Mouse (Mus musculus): ENCODE measurements around the gene Lsm7.
A peak's percentile ranks its signal among the peaks of the same experiment; 100 is the strongest.

Gene Lsm7

DNA sequence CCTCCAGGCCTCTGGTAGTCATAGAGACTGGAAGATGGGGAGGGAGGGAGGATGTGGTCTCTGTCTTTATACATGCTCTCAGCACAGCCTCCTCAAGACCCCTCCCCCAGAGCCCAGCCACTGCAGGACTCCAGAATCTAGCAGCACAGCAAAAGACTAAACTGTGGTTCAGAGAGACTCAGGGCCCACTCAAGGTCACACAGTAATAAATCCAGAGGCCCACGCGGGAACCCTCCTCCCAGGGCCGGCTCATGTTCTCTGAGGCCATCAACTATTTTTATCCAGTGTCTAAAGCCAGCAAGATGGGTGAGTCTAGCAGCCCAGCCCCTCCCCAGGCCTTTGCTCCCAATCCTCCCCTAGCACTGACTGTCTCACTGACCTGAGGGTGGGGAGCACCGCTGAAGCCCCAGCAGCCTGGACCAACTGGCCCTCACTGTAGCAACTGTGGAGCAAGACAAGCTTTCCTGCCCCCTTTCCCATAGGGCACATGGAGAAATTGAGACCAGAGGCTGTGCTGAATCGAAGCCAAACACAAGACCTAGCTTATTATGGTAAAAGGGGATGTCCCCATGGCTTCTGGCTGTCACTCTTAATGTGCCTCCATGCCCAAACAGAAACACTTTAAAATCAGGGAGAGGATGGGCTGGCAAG is 42.5 kb downstream of the Lsm7 start:
- peak; percentile 56 for DNase-seq (ENCODE audit: low spot score)

DNA sequence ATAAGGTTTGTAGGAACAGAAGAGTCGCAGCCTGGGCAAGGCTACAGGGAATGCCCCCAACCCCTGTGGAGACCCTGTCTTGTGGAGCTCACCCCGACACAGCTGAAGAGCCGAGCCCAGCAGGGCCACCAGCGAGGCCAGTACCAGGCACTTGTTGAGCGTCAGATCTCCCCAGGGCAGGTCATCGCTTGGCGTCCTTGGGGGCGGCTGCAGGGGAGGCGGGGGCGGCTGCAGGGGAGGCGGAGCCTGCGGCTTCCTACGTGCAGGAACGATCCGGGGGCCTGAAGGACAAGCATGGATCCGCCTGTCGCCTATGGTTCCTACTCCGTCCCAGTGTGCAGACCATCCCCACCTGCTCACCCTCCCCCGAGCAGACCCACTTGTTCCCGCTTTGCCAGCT is 44.9 kb downstream of the Lsm7 start:
- no peak for DNase-seq (ENCODE audit: low spot score)

DNA sequence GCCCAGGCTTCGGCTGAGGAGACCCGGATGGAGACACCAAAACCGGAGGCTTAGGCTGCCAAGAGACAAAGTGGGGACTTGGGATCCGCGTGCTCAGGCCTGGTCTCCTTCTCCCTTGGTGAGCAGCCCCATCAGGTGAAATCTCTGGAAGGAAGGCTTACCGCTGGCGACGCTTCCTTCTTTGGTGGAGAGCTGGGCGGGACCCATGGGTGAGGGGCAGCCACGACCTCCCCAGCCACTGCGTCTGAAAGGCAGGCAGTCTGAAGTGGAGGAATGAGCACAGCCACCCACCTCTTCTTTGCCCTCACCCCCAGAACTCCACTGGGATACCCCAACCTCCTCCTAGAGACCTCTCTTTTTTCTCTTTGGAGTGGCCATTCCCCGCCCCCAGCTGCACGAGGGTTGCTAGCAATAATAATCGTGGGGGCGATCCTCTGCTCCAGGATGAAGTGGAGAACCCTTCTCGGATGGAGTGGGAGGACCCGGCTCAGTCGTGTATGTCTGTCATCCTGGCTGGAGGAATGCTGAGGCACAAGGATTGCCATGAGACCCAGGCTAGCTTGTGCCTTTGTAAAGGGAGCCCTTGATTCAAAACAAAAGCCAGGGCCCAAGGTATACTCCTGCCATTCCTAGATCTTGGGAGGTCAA is 45.9 kb downstream of the Lsm7 start:
- no peak for DNase-seq (ENCODE audit: low spot score)

DNA sequence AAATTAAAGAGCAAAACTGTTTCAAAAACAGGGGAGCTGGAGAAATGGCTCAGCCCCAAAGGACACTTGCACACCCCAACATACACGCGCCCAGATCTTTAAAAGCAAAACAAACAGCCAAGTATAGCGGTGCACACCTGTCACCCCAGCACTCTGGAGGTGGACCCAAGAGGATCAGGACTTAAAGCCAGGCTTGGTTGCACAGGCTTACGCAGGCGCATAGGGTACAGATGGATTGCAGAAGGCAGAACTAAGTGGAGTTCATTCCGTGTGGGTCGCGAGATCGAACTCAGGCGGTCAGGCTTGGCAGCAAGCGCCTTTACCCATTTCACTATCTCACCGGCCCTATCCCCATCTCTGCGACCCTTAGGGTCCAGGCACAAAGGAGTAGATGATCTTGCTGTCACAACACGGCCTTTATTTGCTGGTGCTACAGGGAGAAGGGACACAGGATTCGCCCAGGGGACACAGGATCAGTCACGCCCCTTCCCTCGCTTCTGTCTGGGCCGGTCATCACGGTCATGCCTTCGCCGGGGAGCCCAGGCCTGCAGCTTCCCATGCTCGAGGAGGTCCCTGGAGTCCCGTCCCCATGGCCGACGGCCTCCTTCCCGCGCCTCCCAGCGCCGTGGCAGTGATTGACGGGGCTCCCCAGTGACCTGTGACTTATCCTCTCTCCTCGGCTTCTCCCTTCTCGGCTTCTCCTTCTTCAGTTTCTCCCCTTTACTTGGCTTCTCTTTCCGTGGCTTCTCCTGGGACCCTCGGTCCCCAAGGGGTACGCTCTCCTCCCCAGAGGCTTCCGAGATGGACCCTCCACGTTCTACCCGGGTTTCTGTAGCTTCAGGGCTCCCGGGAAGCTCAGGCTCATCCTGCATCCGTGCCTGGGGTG is 46.7 kb downstream of the Lsm7 start:
- DNase-seq (ENCODE audit: low spot score), result no peak

DNA sequence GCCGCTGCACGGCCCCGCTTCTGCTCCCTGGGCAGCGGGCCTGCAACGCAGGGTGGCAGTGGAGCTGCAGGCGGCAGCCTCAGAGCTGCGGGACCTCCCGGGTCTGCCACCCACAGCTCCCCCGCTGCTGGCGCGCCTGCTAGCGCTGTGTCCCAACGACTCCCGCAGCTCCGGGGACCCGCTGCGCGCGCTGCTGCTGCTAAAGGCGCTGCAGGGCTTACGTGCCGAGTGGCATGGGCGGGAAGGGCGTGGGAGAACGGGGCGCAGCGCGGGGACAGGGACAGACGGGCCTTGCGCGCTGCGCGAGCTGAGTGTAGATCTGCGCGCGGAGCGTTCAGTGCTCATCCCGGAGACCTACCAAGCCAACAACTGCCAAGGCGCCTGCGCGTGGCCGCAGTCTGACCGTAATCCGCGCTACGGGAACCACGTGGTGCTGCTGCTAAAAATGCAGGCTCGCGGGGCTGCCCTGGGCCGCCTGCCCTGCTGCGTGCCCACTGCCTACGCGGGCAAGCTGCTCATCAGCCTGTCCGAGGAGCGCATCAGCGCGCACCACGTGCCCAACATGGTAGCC is 47.9 kb downstream of the Lsm7 start:
- no peak for DNase-seq (ENCODE audit: low spot score)

DNA sequence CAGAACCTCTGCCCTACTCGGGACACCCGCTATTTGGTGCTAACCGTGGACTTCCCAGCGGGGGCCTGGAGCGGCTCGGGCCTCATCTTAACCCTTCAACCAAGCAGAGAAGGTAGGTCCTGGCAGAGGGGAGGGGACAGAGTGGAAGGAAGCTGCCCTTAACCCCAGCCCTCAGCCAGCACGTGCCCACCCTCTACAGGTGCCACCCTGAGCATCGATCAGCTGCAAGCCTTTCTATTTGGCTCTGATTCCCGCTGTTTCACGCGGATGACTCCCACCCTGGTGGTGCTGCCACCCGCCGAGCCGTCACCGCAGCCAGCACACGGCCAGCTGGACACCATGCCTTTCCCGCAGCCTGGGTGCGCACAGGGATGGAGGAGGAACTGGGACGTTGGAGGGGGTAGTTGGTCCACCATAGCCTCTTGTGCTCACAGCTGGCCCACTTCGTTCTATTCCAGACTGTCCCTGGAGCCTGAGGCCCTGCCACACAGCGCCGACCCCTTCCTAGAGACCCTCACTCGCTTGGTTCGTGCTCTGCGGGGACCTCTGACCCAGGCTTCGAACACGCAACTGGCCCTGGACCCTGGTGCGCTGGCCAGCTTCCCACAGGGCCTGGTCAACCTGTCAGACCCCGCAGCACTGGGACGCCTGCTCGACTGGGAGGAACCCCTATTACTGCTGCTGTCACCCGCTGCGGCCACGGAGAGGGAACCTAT is 48.5 kb downstream of the Lsm7 start:
- DNase-seq (ENCODE audit: low spot score), result no peak

DNA sequence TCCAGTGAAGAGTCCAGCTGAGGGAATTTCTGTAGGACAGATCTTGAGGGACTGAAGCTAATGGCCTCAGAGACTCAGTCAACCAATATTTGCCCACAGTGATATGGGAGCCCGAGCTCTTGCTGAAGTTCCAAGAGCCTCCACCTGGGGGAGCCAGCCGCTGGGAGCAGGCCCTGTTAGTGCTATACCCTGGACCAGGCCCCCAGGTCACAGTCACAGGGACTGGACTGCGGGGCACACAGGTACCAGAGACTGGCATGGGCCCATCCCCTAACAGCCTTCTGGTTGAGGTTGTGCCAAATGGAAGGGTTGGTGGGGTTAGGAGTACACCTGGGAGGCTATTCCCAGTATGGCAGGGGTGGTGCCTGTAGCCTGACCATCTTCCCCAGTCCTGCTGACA is 49.1 kb downstream of the Lsm7 start:
- DNase-seq (ENCODE audit: low spot score), result peak; percentile 48

DNA sequence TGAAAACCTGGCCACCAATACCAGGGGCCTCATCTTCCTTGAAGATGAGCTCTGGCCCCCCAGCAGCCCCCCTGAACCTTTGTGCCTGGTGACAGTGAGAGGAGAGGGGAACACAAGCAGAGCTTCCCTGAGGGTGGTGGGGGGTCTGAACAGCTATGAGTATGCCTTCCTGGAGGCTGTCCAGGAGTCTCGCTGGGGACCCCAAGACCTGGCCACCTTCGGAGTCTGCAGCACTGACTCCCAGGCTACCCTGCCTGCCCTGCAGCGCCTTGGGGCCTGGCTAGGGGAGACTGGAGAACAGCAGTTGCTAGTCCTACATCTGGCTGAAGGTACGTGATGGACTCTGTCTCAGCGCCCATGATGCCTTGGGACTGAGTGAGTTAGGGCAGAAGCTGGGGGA is 49.7 kb downstream of the Lsm7 start:
- no peak for DNase-seq (ENCODE audit: low spot score)

DNA sequence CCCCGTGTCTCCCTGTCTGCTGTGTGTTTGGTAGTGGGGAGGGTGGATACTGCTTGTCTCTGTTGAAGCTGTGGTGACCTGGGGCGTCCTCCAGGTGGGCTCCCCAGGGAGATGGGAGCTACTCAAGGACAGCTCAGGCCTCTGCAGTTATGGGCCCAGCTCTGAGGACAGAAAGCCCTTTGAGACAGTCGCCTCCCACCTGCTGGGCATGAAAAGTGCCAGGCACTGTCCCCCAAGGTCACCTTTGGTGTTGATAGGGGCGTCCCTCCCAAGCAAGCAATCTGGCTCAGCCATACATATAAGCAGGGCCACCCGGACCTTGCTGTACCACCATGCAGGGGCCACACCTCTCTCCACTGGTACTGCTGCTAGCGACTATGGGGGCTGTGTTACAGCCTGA is 50.1 kb downstream of the Lsm7 start, which contains the start of gene Amh:
TSS of gene Amh (plus strand) at position 328 of the 400 bp plus-strand sequence.
- no peak for DNase-seq (ENCODE audit: low spot score)

DNA sequence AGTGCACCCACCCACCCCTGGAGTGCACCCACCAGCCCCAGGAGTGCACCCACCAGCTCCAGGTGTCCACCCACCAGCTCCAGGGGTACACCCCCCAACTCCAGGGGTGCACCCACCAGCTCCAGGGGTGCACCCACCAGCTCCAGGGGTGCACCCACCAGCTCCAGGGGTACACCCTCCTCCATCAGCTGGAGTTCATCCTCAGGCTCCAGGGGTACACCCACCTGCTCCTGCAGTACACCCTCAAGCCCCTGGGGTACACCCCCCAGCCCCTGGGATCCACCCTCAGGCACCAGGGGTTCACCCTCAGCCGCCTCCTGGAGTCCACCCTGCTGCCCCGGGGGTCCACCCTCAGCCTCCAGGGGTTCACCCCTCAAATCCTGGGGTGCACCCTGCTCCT is 50.7 kb downstream of the Lsm7 start:
- no peak for DNase-seq (ENCODE audit: low spot score)

DNA sequence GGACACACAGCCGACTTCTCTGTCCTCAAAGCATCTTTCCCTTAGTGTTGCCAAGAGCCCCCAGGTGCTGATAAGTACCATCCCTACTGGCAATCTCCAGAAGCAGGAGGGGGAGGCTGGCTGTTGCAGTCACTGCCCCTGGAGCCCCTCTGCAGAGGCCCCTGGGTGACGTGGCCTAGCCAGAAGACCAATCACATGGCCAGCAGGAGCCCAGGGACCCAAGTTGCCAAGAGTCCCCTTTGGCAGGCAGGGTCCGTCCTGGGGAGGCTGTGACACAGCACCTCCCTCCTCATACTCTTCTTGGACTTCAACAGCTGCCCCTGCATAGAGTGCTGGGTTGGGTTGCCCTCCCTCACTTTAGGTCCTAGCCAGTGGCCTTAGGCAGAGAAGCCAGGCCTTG is 52.0 kb downstream of the Lsm7 start:
- DNase-seq (ENCODE audit: low spot score), result no peak

Measured in adipocyte (in vitro differentiated cells).